Mouse (Mus musculus) adrenal gland, adult 8-10 months (tissue): ENCODE data around the gene C2cd4a. TPM values are rescaled to one million over a fixed set of nuclear protein-coding genes. Genes with fewer than 3 reads are reported as not detected.

Experiments
- DNase-seq: peaks from one replicate; pipeline ENCODE4 v3.0.0; 2022
- total RNA-seq, 4 experiments: library from RNA; stranded (reverse); gene quantifications; 2 replicates each; pipeline ENCODE4 v1.2.4; 2022

Gene C2cd4a
- total RNA-seq, 4 experiments from 2014 or later, result 0.80 TPM; not detected in 3

DNA sequence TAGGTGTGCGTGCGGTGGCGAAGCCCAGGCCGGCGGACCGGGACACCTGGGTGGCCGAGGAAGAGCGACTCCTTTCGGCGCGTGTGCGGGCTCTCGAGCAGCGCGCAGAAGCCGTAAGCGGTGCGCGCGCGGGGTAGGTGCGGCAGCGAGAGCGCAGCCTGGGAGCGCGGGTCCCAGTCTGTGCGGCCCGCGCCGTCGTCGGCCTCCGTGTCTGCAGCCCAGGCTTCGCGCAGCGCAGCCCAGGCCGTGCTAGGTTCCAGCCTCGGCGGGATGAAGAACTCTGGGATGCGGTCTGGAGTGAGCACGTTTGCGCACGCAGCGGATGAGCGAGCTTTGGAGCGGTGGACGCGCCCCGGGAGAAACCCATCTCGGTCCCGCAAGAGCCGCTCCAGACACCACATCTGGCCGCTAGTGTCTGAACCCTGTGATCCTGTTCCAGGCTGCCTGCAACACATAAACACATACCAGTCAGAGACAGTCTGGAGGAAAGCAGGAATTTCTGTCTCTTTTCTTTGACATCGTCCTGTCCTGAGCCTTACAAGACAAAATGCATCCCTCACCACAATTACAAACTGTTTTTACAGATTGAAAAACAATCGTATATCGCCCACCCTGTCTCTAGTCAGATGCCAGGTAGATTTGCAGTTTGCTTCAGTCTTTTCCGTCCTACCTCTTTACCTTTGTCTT, 628 bp downstream of the C2cd4a start:
- no peak for DNase-seq

DNA sequence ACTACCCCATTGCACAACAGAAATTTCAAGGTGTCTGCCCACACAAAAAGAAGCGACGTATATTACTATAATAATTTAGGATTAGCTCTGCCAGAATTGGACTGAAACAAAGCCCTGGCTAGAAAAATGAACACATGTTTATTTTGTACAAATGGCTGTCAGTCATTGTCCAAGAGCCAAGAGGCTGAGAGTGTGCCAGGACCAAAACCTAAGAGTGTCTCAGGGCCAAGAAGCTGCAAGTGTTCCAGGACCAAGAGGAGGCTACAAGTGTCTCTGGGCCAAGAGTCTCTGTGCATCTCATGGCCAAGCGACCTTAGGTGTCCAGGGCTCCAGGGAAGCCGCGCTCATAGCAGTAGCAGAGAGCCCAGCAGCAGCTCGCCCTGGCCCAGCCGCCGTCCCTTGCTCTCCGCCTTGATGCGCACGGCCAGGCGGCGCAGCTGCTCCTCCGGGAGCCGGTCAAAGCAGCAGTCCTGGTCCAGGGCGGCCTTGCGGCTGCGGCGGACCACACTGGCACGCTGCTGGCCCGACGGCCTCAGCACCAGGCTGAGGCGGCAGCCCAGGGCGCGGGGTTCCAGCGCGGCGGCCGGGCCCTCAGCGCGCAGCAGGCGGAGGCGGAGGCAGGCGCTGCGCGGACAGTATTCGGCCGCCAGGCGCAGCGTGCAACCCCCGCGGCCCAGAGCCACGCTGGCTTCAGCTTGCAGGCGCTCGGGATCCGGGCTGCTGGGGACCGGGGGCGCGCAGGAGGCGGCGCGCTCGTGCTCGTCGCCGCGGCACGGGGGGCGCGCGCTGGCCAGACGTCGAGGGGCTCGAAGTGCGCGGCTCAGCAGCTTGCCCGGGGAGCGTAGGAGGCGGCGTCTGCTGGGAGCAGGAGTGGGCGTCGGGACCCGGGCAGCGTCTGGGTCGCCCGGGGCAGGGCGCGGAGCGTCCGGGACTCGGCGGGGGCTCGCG, 1.4 kb downstream of the C2cd4a start:
- DNase-seq, result no peak

GRCm38 (mm10) chr9:67828182-67828581, 3.9 kb downstream of the C2cd4a start:
- no peak for DNase-seq

DNA sequence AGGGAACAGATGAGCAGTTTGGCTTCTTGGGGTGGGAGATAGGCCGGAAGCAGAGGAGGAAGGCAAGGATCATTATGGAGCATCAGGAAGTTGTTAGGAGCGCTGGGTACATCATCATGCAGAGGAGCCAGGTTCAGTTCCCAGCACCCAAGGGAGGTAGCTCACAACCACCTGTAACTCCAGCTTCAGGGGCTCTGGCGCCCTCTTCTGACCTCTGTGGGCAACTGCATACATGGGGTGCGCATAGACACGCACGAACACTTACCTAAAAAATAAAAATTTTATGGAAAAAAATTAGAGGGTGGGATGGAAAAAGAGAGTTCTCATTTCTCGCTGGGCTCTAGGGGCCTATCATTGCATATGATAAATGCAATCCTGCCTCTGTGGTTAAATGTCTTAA, 6.6 kb downstream of the C2cd4a start:
- no peak for DNase-seq

DNA sequence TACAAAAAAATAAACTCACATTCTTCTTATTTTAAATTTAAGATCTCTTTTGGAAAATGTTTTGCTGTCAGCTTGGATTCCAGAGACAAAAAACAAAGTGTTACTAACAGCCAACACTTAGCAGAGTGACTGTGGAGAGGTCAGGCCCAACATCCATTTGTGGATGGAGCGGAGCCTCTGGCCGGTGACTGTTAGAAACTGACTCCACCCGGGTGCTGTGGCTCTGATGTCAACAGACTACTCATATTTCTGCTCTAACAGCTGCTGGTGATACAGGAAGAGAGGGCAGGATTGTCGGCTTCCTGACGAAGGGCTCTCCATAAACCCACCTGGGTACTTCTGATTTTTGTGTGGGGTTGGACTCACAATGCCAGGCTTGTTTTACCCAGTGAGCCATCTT, 9.0 kb downstream of the C2cd4a start:
- no peak for DNase-seq

DNA sequence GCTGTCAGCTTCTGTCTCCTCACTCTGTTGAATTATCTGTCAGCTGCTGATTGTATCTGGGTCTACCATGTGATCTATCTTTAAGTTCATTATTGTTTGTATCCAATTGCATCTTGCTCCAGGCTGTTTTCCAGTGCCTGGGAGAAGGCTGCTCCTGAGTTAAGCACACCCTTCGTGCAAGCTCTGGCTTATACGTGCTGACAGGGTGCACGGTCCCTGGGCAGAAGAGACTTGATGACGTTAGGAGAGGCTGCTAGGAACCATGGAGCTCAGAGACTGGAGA, 13.5 kb downstream of the C2cd4a start:
- DNase-seq, result no peak

GRCm38 (mm10) chr9:67817898-67818667, 14.0 kb downstream of the C2cd4a start:
- DNase-seq, result no peak

- no peak for DNase-seq
Observed at GRCm38 (mm10) chr9:67816172-67816928, 15.8 kb downstream of the C2cd4a start.

GRCm38 (mm10) chr9:67813665-67814337, 18.3 kb downstream of the C2cd4a start:
- peak; percentile 50 for DNase-seq

DNA sequence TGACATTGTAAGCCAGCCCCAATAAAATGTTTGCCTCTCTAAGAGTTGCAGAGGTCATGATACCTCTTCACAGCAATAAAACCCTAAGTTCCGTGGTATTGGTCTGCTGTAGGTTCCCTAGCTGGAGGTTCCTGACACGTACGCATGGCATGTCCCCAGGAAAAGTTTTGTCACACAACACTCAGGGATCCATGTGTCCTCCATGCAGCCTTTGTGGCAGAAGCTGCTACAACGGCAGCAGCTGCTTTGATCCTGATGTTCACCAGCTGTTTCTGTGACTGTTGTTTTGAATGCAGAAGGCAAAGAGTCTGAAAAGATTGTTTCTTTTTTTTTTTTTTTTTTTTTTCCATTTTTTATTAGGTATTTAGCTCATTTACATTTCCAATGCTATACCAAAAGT, 19.0 kb downstream of the C2cd4a start:
- no peak for DNase-seq

DNA sequence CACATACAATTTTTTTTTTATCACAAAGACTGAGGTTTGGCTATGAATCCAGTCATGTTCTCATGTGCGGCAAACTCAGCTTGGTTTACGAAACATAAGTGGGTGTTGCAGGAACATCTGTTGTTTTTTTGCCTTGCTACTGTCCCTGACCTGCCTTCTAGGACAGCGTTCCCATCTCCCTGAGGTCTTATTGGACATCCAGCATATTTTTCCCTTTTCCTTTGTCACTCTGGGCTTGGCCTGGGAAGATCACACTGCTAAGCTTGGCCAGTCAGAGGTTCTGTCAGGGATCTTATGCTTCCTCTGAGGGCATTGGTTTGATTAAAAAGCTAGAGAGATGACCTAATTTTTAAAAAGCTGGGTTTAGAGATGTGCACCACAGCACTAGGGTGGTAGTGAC, 21.0 kb downstream of the C2cd4a start:
- no peak for DNase-seq

GRCm38 (mm10) chr9:67810527-67810926, 21.6 kb downstream of the C2cd4a start:
- DNase-seq, result no peak

- DNase-seq, result no peak
Observed at GRCm38 (mm10) chr9:67807000-67807399, 25.1 kb downstream of the C2cd4a start.

GRCm38 (mm10) chr9:67802241-67802640, 29.9 kb downstream of the C2cd4a start:
- DNase-seq, result no peak

GRCm38 (mm10) chr9:67799078-67799819, 32.9 kb downstream of the C2cd4a start:
- DNase-seq, result peak; percentile 36

GRCm38 (mm10) chr9:67795205-67795675, 36.9 kb downstream of the C2cd4a start:
- no peak for DNase-seq

DNA sequence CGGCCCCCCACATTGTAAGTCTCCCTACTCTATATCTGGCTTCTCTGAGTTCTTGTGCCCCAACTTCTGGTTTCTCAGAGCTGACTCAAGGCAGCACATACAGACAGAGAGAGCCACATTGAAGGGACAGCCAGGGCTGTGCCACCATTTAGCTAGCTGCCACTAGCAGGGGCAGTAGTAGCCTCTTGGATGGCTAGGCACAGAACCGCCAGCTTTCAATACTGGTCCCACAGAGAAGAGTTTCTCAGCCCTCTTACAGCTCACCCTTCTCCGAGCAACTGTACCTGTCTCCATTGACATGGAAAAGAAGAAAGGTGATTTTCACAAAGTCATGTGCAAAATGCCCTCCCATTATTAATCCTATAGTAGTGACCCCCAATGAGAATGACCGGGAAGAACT, 37.5 kb downstream of the C2cd4a start:
- DNase-seq, result no peak

DNA sequence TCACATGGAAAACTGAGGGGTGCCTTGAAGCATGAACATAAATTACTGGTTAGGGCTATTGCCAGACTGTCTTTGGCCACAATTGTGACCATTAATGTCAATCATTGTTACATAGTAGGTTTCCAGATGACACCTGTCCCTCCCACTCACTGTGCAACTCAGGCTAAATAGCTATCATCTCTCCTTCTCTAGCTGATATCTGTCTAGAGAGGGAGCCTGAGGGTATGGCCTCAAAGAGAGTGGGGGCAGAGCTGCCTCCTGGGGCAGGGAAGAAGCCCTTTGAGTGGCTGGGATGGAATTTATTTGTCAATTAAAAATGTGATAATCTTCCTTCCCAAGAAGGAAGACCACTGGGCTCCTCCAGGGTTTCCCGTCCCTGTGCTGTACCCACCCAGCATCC, 37.9 kb downstream of the C2cd4a start:
- no peak for DNase-seq

DNA sequence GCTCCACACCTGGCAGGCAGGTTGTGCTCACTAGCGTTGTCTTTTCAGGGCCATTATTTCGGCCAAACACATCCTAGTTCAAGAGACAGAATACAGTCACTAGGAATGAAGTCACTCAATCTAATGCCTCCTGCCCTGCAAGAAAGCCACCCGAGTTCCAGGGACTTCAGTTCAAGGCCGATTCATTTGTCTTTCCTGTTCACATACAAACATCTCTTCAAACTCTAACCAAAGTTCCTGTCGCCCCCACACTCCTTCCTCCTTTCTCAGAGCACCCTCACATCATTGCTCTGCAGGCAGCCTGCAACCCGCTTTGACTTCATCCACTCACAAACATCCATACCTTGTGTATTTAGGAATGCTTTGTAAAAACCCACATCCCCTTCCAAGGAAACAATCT, 38.6 kb downstream of the C2cd4a start:
- no peak for DNase-seq

- no peak for DNase-seq
Observed at GRCm38 (mm10) chr9:67792405-67792804, 39.7 kb downstream of the C2cd4a start.

DNA sequence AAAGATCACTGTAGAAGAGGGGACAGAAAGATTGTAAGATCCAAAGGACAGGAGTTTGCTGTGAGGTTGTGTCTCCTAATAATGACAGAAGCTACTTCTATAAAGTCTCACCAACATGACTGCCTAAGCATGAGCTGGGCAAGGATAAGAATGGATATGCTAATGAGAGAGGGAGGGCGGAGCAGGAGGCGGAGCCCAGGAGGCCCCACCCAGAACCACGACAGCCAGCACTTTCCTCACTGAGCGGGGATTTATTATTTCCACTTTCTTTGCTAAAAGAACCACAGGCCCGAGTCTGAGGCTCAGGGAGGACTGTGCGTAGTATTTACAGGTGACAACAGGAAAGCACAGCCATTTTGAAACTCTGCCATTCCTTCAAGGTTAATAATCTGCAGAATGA, 44.5 kb downstream of the C2cd4a start:
- no peak for DNase-seq
